Mouse (Mus musculus): Measurements from ENCODE around the gene Atg9a. TPM values are rescaled to one million over a fixed set of nuclear protein-coding genes. Genes with fewer than 3 reads are reported as not detected.

Gene Atg9a
- polyA plus RNA-seq, 1 experiment: 68.4 TPM

- no peak for DNase-seq (ENCODE audit: low read depth)
- TF ChIP-seq POLR2A (IDR thresholded peaks at IDR 0.05; ENCODE audit: borderline replicate concordance, extremely low read depth, insufficient read depth, insufficient read length, poor library complexity, severe bottlenecking) (no peak), CTCF (IDR thresholded peaks at IDR 0.05; ENCODE audit: borderline replicate concordance, extremely low read depth, insufficient read depth, insufficient read length) (no peak)
These were observed 33.5 kb upstream of the Atg9a start for GRCm38 (mm10) chr1:75225473-75225872.

GRCm38 (mm10) chr1:75223532-75223931, 31.5 kb upstream of the Atg9a start:
- no peak for DNase-seq (ENCODE audit: low read depth)
- TF ChIP-seq POLR2A (IDR thresholded peaks at IDR 0.05; ENCODE audit: borderline replicate concordance, extremely low read depth, insufficient read depth, insufficient read length, poor library complexity, severe bottlenecking): no peak
- TF ChIP-seq CTCF (IDR thresholded peaks at IDR 0.05; ENCODE audit: borderline replicate concordance, extremely low read depth, insufficient read depth, insufficient read length): no peak

- no peak for DNase-seq (ENCODE audit: low read depth)
- TF ChIP-seq POLR2A (IDR thresholded peaks at IDR 0.05; ENCODE audit: borderline replicate concordance, extremely low read depth, insufficient read depth, insufficient read length, poor library complexity, severe bottlenecking): no peak
These were observed 30.9 kb upstream of the Atg9a start for GRCm38 (mm10) chr1:75222926-75223325.

- DNase-seq (ENCODE audit: low read depth): no peak
- no peak for TF ChIP-seq POLR2A (IDR thresholded peaks at IDR 0.05; ENCODE audit: borderline replicate concordance, extremely low read depth, insufficient read depth, insufficient read length, poor library complexity, severe bottlenecking)
- TF ChIP-seq CTCF (IDR thresholded peaks at IDR 0.05; ENCODE audit: borderline replicate concordance, extremely low read depth, insufficient read depth, insufficient read length): no peak
These were observed 29.5 kb upstream of the Atg9a start for GRCm38 (mm10) chr1:75221538-75221937.

- DNase-seq (ENCODE audit: low read depth): peak; percentile 39
- no peak for TF ChIP-seq POLR2A (IDR thresholded peaks at IDR 0.05; ENCODE audit: borderline replicate concordance, extremely low read depth, insufficient read depth, insufficient read length, poor library complexity, severe bottlenecking)
- peak; percentile 30; the same call in 1 of the 2 replicates for TF ChIP-seq CTCF (IDR thresholded peaks at IDR 0.05; ENCODE audit: borderline replicate concordance, extremely low read depth, insufficient read depth, insufficient read length)
These were observed 27.5 kb upstream of the Atg9a start, which contains the start of gene Tuba4a for GRCm38 (mm10) chr1:75219531-75219930. Gene Tuba4a (minus strand): TSS chr1:75219865.

GRCm38 (mm10) chr1:75219078-75219477, 27.1 kb upstream of the Atg9a start:
- DNase-seq (ENCODE audit: low read depth): peak; percentile 81
- no peak for TF ChIP-seq POLR2A (IDR thresholded peaks at IDR 0.05; ENCODE audit: borderline replicate concordance, extremely low read depth, insufficient read depth, insufficient read length, poor library complexity, severe bottlenecking)
- TF ChIP-seq CTCF (IDR thresholded peaks at IDR 0.05; ENCODE audit: borderline replicate concordance, extremely low read depth, insufficient read depth, insufficient read length): no peak; the same call in 1 of the 2 replicates

DNA sequence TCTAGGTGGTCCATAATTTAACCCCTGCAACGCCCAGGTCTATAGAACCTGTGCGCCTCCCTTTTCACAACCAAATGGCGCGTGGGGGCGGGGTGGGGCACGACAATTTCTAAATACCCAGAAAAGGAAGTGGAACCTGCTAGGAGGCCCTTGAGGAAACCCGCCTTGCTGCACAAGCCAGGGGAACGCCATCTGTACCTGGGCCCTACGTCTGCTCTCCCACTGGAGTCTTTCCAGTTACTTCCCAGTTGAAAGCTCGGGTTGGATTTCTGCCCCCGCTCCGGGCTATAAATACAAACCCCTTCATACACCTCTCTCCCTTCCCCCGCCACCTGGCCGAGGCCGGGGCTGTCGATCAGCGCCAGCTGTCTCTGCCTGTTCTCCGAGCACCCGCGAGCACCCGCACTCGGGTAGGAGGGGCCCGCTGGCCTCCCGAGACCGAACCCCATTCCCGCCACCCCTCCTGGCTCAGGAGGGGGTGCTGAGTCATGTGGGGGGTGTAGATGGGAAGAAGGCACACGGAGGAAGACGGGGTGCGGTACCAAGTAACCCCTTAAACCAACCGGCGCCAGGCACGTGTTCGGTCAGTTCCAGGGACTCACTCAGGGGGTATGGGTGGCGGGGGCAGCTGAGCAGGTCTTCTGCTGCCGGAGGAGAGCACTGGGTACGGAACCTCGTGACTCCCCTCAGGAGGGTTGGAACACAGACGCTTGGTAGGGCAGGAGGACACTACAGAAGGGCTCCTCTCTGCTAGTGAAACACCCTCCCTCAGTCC, 26.4 kb upstream of the Atg9a start:
- peak; percentile 76 for DNase-seq (ENCODE audit: low read depth)
- TF ChIP-seq POLR2A (IDR thresholded peaks at IDR 0.05; ENCODE audit: borderline replicate concordance, extremely low read depth, insufficient read depth, insufficient read length, poor library complexity, severe bottlenecking): no peak
- TF ChIP-seq CTCF (IDR thresholded peaks at IDR 0.05; ENCODE audit: borderline replicate concordance, extremely low read depth, insufficient read depth, insufficient read length): no peak

DNA sequence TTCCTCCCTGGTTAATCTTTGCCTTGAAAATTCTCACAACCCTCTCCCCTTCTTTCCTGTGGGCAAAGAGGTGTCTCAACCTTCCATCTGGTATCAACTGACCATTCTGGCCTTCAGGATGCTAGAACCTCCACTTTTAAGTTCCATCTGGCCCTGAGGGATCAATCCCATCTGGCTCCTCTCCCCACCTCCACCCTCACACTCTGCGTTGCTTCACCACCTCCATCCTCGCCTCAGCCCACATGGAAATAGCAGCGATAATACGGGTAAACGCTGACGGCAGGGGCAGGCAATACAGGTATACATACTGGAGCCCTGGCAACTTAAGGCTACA, 25.9 kb upstream of the Atg9a start:
- DNase-seq (ENCODE audit: low read depth): peak; percentile 21
- TF ChIP-seq CTCF (IDR thresholded peaks at IDR 0.05; ENCODE audit: borderline replicate concordance, extremely low read depth, insufficient read depth, insufficient read length) (no peak), POLR2A (IDR thresholded peaks at IDR 0.05; ENCODE audit: borderline replicate concordance, extremely low read depth, insufficient read depth, insufficient read length, poor library complexity, severe bottlenecking) (no peak)

GRCm38 (mm10) chr1:75216797-75217585, 25.0 kb upstream of the Atg9a start:
- DNase-seq (ENCODE audit: low read depth): no peak
- TF ChIP-seq POLR2A (IDR thresholded peaks at IDR 0.05; ENCODE audit: borderline replicate concordance, extremely low read depth, insufficient read depth, insufficient read length, poor library complexity, severe bottlenecking) (no peak), CTCF (IDR thresholded peaks at IDR 0.05; ENCODE audit: borderline replicate concordance, extremely low read depth, insufficient read depth, insufficient read length) (no peak)

- DNase-seq (ENCODE audit: low read depth): no peak
- TF ChIP-seq POLR2A (IDR thresholded peaks at IDR 0.05; ENCODE audit: borderline replicate concordance, extremely low read depth, insufficient read depth, insufficient read length, poor library complexity, severe bottlenecking) (no peak), CTCF (IDR thresholded peaks at IDR 0.05; ENCODE audit: borderline replicate concordance, extremely low read depth, insufficient read depth, insufficient read length) (no peak)
These were observed 23.8 kb upstream of the Atg9a start for GRCm38 (mm10) chr1:75215785-75216184.

- TF ChIP-seq POLR2A (IDR thresholded peaks at IDR 0.05; ENCODE audit: borderline replicate concordance, extremely low read depth, insufficient read depth, insufficient read length, poor library complexity, severe bottlenecking) (no peak), CTCF (IDR thresholded peaks at IDR 0.05; ENCODE audit: borderline replicate concordance, extremely low read depth, insufficient read depth, insufficient read length) (no peak)
- DNase-seq (ENCODE audit: low read depth): no peak
These were observed 22.9 kb upstream of the Atg9a start for GRCm38 (mm10) chr1:75214886-75215285.

Data from brain, embryonic 14.5 days (tissue).